Mouse (Mus musculus) c-Kit-positive CD71-positive TER-119-positive erythroid progenitor cells, embryonic 14.5 days (primary cell): ENCODE measurements around the gene Rabep2.
"Not testable (repeated sequence)": the region's sequence is repeated elsewhere in the genome, so short reads cannot be mapped to it uniquely, and the experiment has no call there.

Experiments
- DNase-seq: peaks from one replicate; pipeline ENCODE4 v3.0.0-alpha.2; 2013; ENCODE audit warnings: low spot score

Gene Rabep2

GRCm38 (mm10) chr7:126464836-126465235, 36.3 kb downstream of the Rabep2 start:
- no peak for DNase-seq

DNA sequence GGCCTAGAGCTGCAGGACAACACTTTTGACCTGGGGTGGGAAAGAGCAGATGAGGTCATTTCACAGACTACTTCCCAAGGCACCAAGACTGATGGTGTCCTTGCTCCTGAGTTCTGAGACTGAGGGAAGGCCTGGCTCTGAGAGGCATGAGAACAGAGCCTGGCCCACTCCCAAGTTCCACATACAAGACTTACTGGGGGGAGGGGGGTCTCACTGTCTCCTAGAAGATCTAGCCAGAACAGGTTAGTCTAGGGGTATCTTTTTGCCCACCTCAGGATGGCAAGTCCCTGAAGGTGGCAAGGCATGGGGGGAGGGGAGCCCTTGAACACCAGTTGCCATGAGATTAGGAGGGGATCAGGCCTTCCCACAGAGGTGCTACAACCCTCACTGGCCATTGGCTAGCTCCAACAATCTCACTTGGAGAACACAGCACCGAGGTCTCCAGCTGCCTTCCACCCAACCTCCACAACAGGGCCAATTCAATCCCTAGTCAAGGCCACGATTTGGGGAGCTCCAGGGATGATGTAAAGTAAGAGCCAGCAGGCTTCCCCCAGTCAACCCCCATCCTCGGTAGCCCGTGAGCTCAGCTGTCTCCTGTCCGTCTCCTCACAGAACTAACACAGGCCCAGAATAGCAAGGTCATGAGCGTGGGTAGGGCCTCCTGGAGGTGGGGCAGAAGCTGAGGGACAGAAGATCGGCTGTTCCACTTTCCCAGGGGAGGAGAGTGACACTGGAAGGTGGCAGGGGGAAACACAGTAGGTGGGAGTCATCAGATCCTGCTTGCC, 36.9 kb downstream of the Rabep2 start:
- no peak for DNase-seq

GRCm38 (mm10) chr7:126466116-126466515, 37.6 kb downstream of the Rabep2 start:
- no peak for DNase-seq

GRCm38 (mm10) chr7:126466707-126467106, 38.1 kb downstream of the Rabep2 start:
- no peak for DNase-seq

- DNase-seq: peak; percentile 67
These were observed 38.7 kb downstream of the Rabep2 start for GRCm38 (mm10) chr7:126467271-126467670.

GRCm38 (mm10) chr7:126467834-126468627, 39.5 kb downstream of the Rabep2 start:
- no peak for DNase-seq

DNA sequence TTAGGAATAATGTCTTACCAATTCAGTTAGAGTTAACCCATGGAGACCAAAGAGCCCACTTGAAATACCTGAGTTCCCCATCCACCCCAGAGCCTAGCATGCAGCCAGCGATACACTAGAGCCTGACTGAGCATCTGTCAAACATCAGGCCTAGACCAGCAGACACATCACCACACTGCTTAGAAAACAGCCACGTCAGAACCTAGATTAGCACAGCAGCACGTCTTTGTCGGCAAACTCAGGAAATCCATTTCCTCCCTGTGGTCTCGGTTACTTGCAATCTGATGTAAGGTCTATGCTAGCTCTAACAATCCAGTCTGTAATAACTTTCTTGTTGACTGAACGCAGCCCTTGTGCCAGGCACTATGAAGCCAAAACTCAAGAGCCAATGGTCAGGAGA, 41.5 kb downstream of the Rabep2 start:
- DNase-seq: no peak

DNA sequence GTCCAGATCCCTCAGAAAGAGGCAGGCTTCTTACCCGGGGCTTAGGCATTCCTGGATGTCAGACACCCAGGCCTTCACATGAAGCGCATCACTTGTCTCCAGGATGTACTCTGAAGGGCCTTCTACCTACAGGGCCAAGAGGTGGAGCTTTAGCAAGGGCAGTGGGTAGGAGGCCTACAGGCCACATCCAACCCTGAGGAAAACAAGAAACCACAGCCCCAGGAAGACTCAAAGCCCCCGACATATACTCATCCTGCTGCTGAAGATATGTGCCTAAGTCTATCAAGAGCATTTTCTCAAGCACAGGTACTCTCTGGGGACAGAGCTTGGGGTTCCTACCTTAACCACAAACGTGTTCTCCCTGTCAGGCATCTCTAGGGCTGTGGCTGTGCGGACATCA, 42.8 kb downstream of the Rabep2 start:
- no peak for DNase-seq

- DNase-seq: no peak
These were observed 43.3 kb downstream of the Rabep2 start for GRCm38 (mm10) chr7:126471853-126472252.

- DNase-seq: no peak
These were observed 43.7 kb downstream of the Rabep2 start for GRCm38 (mm10) chr7:126472306-126472705.

DNA sequence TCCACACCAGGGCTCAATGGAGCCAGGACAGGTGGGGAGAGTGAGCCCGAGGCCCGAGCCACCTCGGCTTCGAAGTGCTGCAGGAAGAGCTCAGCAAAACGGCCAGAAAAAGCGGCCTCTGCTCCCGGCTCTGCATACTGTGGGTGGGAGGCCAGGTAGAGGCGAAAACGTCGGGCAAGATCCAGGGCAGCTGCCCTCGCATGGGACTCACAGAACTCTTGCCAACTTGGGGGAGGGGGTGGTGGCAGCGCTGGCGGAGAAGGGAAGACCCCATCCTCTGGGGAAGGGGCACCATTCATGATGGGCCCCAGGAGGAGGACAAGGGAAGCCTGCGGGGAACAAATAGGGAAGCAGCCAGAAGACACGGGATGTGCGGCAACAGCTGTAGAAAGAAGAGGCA, 44.2 kb downstream of the Rabep2 start:
- no peak for DNase-seq

DNA sequence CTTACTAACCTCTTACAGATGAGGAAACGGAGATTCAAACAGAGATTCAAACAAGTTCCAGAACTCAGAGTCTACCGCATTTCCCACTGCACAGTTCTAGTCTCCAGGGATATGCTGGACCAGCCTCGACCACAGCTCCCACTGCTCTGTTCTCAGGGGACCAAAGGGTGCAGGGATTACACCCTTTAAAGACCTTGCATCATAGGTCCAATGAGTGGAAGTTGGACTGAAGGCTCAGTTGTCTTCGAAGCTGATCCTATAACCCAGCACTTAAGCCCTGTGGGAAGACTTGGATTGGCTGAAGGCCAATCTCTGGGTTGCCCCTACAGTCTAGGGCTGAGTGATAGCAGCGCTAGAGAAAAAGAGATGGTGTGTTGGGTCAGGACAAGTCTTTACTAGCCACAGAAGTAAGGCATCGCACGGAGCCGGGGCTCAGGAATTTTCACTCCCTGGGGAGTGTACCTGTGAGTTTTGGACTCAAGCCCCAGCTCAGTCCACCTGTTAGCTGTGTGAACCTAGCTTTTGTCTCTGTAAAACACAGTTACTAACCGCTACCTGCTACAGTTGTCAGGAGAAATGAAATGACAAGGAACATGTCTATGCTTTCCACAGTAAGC, 45.0 kb downstream of the Rabep2 start:
- no peak for DNase-seq

DNA sequence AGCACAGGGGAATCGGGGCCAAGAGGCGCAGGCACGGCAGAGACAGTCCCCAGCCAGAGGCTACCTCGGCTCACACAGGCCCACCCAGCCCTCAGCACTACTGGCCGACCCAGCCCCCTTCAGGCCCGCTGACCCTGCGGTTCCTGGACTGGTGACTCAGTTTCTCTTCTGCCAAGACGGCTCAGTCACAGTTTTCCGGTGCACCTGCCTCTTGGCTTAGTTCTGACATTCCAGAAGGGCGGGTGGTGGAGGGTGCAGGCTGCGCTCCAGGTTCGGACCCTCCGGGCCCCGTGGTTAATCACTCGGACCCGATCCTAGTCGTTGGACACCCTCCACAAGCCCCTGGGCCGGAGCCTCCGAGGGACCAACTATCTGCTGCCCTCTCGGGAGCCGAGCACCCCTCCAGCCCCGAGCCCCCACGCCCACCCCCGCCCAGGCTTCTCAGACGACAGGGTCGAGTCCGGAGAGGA, 46.0 kb downstream of the Rabep2 start:
- no peak for DNase-seq

DNA sequence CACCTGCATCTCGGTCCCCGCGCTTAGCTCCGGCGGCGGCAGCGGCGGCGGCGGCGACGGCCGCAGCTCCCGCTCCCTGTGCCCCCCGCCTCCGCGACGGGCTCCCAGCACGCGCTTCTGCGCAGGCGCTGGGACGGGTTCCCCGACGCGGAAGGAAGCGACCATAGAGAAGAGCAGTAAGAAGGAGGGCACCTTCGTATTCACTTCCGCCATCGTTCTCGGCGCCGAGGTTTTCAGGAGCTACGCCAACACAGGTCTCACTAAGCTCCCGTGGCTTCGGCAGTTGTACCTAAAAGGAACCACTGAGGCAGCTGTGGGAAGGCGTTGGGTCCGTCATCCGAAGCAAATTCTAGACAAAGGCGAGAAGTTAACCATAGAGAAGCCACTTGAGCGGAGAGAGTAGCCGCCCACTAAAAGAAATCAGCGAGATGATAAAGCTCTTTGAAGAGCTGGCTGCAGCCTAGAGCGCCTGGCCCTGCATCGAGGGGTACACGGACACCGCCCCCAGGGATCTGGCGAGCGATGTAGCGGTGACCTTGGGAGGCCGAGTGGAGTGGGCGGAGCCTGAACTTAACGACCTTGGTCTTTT, 46.5 kb downstream of the Rabep2 start, which contains the start of gene Sh2b1:
TSS of gene Sh2b1 (minus strand) at position 432 of the 589 bp plus-strand sequence.
- peak; percentile 81 for DNase-seq

DNA sequence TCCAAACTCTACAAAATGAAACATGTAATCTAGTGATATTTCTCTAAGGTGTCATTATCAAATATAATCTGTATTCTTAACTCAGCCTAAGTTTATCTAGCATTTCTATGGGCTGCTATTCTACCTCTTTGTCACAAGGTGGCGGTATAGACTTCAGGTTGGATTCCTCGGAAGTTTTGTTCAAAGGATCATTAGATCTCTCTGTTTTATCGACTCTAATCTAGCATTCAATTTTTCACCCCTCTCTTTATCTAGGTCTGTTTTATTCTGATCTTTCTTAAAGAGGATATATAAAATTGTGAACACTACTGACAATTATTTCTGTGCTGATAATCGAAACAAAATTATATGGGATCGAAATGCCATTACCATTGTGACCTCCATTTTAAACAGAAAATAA, 53.1 kb downstream of the Rabep2 start:
- DNase-seq: no peak

GRCm38 (mm10) chr7:126482392-126482871, 53.9 kb downstream of the Rabep2 start:
- DNase-seq: peak; percentile 60

DNA sequence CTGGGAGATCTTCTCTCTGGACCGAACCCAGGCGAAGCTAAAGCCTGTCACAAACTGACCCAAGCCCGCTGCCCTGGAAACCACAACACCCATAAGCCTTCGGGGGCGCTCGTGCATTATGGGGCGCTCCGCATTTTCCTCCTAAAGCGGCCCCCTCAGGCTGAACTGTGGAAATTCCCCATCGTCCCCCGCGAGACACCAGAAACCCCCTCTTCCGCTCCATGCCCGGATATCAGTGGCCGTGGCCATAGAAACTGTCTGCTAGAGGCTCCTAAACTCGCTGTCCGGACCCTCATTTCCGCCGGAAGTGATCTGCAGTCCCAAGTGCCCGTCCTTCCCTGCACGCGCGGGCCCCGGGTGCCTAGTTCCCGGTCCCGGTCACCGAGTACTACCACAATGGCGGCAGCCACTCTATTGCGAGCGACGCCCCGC, 58.5 kb downstream of the Rabep2 start, which contains the start of gene Tufm:
TSS of gene Tufm (plus strand) at position 310 of the 432 bp plus-strand sequence.
- DNase-seq: peak; percentile 84

DNA sequence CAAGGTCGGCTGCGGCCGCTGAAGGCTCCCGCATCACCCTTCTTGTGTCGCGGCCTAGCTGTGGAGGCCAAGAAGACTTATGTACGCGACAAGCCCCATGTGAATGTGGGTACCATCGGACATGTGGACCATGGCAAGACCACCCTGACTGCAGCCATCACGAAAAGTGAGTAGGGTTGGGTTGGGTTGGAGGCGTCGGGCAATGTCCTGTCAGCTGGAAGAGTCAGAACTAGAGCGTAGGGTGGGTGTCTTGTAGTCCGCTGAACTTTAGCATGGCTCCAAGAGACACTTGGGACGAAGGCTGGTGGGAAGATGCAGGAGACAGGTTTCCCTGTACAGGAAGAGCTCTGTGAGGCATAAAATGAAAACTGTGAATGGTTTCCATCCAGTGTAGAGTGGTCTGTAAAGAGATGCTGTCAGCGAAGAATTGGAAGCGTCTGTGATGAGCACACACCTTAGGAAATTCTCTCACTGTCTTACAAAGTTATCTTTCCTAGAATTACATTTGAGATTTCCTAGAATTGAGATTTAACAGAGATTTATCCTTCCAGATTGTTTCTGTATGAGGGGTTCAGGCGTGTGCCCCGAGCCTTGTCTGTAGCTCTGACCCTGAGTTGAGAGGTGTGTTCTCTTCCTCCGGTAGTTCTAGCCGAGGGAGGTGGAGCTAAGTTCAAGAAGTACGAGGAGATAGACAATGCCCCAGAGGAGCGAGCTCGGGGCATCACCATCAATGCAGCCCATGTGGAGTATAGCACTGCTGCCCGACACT, 59.2 kb downstream of the Rabep2 start:
- DNase-seq: not testable (repeated sequence)

DNA sequence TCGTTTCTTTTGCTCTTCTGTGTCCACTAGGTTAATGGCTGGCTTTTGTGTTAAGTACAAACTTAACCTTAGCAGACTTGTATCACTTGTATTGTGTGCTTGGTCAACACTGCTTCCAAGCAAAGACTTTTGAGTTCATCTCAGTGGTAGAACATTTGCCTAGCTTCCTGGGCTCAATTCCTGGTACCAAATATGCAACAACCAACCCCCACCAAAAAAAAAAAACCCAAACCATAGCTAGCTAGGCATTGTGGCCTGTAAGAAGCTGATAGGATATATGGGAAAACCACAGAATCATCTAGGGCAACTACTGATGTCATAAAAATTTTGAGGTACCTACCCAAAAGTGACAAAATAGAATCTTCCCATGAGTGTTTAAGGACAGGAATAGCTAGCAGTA, 62.4 kb downstream of the Rabep2 start:
- DNase-seq: no peak

DNA sequence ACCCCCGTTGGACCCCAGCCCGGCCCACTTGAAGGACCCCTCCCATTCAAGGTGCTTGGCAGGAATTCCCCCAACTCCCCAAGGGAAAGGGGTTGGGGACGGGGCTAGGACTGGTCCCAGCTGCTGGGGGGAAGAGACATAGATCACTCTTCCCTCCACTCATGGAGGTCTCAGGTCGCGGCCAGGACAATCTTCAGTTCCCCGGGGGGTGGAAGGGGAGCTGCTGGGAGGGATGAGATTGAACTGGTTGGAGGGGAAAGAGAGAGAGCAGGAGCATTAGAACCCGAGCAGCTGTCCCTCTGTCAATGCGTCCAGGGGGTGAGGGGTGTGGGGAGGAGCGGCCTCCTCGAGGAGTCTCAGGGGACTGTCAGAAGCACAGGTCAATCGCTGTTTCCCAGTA, 63.4 kb downstream of the Rabep2 start:
- DNase-seq: no peak

GRCm38 (mm10) chr7:126494120-126494519, 65.6 kb downstream of the Rabep2 start:
- no peak for DNase-seq
